Mouse (Mus musculus): ENCODE measurements around the gene Erbb3.

Gene Erbb3

GRCm38 (mm10) chr10:128526366-128527356 lies 62.8 kb downstream of the Erbb3 start:
- no peak for DNase-seq (ENCODE audit: low spot score)

GRCm38 (mm10) chr10:128525671-128526308 lies 63.7 kb downstream of the Erbb3 start, which contains the start of gene Esyt1:
TSS of gene Esyt1 (minus strand) at chr10:128525871.
- DNase-seq (ENCODE audit: low spot score): peak; percentile 75

- no peak for DNase-seq (ENCODE audit: low spot score)
Observed at GRCm38 (mm10) chr10:128524732-128525662, 64.5 kb downstream of the Erbb3 start.

- DNase-seq (ENCODE audit: low spot score): no peak
Observed at GRCm38 (mm10) chr10:128524111-128524731, 65.2 kb downstream of the Erbb3 start.

GRCm38 (mm10) chr10:128522351-128522750 lies 67.1 kb downstream of the Erbb3 start:
- no peak for DNase-seq (ENCODE audit: low spot score)

GRCm38 (mm10) chr10:128520591-128520990 lies 68.9 kb downstream of the Erbb3 start:
- DNase-seq (ENCODE audit: low spot score): no peak

GRCm38 (mm10) chr10:128518833-128519232 lies 70.6 kb downstream of the Erbb3 start:
- no peak for DNase-seq (ENCODE audit: low spot score)
